Mouse (Mus musculus): ENCODE data around the gene Ripk1. TPM values are rescaled to one million over a fixed set of nuclear protein-coding genes. Genes with fewer than 3 reads are reported as not detected.

Ripk1 gene
- polyA plus RNA-seq, 1 experiment from 2014 or later: 7.3 TPM

- Histone ChIP-seq H3K4me2 (no peak overlapping the region), H3K36me3 (no peaks in the 10 kb centered on the region), H3K9ac (no peak overlapping the region), H3K4me3 (no peak overlapping the region), H3K27ac (replicated peaks) (0 out of 2 replicates have a peak overlapping the region, but pooled peaks have one; percentile 33), H3K9me3 (no peaks in the 10 kb centered on the region), H3K27me3 (no peaks in the 10 kb centered on the region), H3K4me1 (replicated peaks) (peaks cover 30% of the 10 kb centered on the region)
- ATAC-seq (ENCODE audit: low FRiP score, low read depth): no peak
- 66% methylated on average over 9 of the region's 9 CpGs for WGBS
Observed at GRCm38 (mm10) chr13:34084026-34084750, 82.0 kb downstream of the Ripk1 start.

Other genes starting within 250 kb of the Ripk1 start
- not detected in 2 replicates for gene Serpinb6e, start 159.0 kb upstream of the Ripk1 start, polyA plus RNA-seq (2015; fragmentation: Nextera tagmentation; extraction: Ambion mirVana)
- gene Serpinb6c, start 96.7 kb upstream of the Ripk1 start, polyA plus RNA-seq (2015; fragmentation: Nextera tagmentation; extraction: Ambion mirVana): 0.14 and 0.20 TPM in 2 replicates
- gene Nqo2, start 37.7 kb upstream of the Ripk1 start, polyA plus RNA-seq (2015; fragmentation: Nextera tagmentation; extraction: Ambion mirVana): 9.0 and 9.1 TPM in 2 replicates
- gene Serpinb6a, start 431 bp downstream of the Ripk1 start, polyA plus RNA-seq (2015; fragmentation: Nextera tagmentation; extraction: Ambion mirVana): 38.8 and 39.0 TPM in 2 replicates
- 36.6 and 41.4 TPM in 2 replicates for gene Bphl, start 35.2 kb downstream of the Ripk1 start, polyA plus RNA-seq (2015; fragmentation: Nextera tagmentation; extraction: Ambion mirVana)
- gene Tubb2a, start 75.6 kb downstream of the Ripk1 start, polyA plus RNA-seq (2015; fragmentation: Nextera tagmentation; extraction: Ambion mirVana): 3,041 and 3,094 TPM in 2 replicates
- 939 and 1,019 TPM in 2 replicates for gene Tubb2b, start 128.1 kb downstream of the Ripk1 start, polyA plus RNA-seq (2015; fragmentation: Nextera tagmentation; extraction: Ambion mirVana)
- gene Psmg4, start 160.6 kb downstream of the Ripk1 start, polyA plus RNA-seq (2015; fragmentation: Nextera tagmentation; extraction: Ambion mirVana): 78.1 and 82.6 TPM in 2 replicates